Mouse (Mus musculus) B cell, adult 67 days (primary cell): Measurements from ENCODE around the gene Gm20824. TPM values are rescaled to one million over a fixed set of nuclear protein-coding genes. Genes with fewer than 3 reads are reported as not detected.

Experiments
- total RNA-seq, 2 experiments: library from RNA; stranded (reverse); gene quantifications; 4 replicates each; pipeline ENCODE4 v1.2.4; 2023

Gene Gm20824
- not detected for total RNA-seq

GRCm38 (mm10) chrY:8257607-8258006 is at the start of gene Gm20824:
TSS of gene Gm20824 (plus strand) at chrY:8257907.

Other genes starting within 250 kb of the Gm20824 start
- not detected for gene Gm20825, start 186.4 kb upstream of the Gm20824 start, total RNA-seq